Mouse (Mus musculus) gastrocnemius, adult 8-10 months (tissue): ENCODE measurements around the gene Nrm. TPM values are rescaled to one million over a fixed set of nuclear protein-coding genes. Genes with fewer than 3 reads are reported as not detected.

Source experiments
- DNase-seq, 2 experiments: peaks; one replicate each; pipeline ENCODE4 v3.0.0; 2022; ENCODE audit warnings: low spot score in 2 of 2
- total RNA-seq, 4 experiments: library from RNA; stranded (reverse); gene quantifications; 2 replicates each; pipeline ENCODE4 v1.2.4; 2022

Gene Nrm
- total RNA-seq: 1 to 10 TPM in 2 of 4 experiments, under 1 TPM in 2; 0.52 to 2.6 (median 1.4) TPM

DNA sequence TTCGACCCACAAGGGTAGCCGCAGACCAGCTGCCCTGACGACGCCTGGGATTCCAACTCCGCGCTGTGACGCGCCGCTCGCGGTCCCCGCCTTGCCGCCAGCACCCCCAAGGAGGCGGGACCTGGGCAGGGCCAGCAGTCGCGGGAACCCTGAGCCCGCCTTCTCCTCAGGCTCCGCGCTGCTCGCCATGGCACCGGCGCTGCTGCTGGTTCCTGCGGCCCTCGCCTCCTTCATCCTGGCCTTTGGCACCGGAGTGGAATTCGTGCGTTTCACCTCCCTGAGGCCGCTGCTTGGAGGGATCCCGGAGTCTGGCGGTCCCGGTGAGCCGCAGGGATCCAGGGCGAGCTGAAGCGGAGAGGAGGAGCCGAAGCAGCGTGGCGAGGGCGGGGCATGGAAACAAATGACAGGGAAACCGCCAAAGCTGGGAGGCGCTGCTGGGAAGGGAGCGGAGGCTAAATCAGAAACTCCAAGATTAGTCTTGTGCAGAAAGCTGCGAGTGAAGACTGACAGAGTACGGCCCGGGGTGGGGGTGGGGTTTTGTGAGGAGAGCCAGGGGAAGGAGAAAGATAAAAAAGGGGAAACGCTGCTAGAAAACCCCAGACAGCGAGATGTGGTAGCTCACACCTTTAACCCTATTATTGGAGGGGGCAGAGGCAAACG lies at the start of gene Nrm:
Gene Nrm, plus strand, starts transcription at position 121 of the 660 bp plus-strand sequence.
- peak; percentile 78 to 83 for DNase-seq

DNA sequence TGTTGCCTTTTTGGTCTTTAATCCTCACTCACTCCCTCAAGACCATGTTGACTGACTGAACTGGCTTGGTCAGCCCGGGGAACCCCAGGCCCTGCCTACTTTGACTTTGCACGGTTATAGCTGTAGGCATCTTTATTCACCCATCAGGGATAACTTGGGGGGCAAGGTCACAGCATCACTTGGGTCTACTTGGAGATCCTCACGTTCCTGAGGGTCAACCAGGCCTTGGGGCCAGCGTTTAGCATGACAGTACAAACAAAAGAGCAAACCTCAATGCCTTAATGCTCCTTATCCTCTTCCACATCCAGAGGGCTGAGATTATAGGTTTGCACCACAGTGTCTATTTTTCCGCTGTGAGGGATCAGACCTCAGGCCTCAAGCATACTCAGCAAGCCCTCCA lies 48.8 kb upstream of the Nrm start:
- no peak for DNase-seq

DNA sequence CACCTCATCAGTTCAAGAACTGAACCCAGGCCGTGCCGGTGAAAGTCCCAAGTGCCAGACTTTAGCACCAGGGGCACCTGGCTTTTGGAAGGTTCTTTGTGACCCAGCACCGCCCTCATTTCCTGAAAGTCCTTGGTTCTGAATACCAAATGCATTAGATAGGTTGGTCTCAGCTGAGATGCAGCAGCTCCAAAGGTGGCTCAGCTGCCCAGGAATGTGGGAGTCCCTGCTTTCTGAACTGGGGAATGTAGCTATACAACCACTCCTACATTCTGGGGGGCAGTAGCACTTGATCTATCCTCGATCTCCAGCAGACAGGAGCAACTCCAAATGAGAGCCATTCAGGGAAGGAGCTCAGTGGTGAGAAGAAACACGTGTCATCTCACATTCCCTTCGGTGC lies 48.4 kb upstream of the Nrm start:
- DNase-seq: no peak

DNA sequence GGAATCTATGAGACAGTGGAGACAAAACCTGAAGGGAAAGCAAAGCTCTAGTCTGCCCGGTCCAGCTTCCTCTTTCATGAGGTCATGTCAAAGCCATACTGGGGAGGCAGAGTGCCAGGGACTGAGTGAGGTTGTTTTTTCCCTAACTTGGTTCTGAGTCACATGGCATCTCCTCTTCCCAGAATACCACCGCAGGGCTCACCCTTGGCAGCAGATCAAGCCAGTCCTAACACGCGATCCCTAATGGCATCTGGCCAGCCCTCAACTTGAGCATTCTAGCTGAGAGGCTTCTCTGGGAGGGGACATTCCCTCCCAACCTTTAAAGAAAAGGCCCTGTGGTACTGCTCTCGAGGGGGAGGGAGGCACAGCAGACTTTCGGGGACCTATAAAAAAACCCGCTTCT lies 47.9 kb upstream of the Nrm start:
- peak; percentile 96 for DNase-seq

DNA sequence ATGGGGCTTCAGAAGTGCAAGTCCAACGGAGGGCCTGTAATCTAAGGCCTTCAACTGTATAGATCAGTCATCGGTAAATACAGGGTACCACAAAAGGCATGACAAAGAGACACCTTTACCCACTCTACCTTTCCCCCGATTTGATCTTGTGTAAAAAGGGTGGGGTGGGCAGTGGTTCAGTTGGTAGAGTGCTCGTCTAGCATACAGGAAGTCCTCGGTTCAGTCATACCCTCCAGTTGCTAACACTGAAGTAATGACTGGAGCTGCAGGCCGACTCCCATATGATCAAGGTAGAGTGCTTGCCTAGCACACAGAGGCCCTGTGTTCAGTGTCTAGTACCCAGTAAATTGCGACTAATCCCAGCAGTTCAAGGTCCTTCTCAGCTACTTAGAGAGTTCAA lies 47.5 kb upstream of the Nrm start:
- DNase-seq: no peak

DNA sequence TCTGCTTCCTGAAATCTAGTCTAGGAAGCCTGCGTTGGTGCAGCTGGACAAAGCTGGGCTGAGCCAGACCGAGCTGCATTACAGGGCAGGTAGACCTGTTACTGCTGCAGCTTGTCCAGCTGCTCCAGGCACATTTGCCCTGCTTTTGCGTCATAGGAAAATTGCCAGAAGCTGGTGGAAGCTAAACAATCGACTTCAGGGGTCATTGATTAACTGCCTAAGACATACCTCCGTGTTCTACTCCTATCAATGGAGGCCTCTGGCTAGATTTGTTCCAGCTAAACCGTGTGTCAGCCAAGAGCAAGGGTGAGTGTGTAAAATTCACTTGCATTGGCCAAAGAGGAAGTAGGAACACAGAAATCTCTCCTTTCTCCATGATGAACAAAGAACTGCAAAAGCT lies 46.4 kb upstream of the Nrm start:
- DNase-seq: no peak

DNA sequence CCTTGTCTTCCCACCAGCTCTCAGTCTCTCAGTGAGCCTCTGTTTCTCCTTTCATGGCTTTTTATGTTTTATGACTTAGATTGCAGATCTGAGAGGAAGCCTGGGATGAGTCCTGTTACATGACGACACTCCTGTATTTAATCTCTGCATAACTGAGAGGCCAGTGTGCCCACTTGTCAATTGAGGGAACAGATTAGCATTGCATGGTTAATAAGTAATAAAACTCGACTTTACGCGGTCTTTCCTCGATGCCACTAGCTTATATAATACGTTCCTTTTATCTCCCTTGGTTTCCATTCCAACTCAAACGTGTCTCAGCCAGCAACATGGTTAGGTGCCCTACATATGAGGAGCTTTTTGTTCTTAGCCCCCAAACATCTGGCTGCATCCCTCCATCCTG lies 45.3 kb upstream of the Nrm start:
- DNase-seq: no peak

DNA sequence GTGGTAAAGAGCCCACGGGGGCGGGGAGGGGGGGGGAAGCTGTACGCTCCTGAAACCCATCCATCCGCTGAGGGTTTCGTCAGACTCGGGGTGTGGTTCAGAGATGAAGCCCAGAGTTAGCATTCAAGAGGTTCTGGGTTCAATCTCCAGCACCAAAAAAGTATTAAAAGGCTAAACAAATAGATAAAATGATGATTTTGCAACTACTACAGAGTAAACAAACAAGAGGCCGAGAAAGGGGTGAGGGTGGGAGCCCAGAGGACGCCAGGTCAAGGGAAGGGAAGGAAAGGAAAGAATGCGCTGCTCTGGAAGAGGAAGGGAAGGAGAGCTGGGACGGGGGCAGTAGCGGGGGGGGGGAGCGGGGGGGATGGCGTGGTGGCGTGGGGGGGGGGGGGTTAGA lies 44.4 kb upstream of the Nrm start:
- no peak for DNase-seq

DNA sequence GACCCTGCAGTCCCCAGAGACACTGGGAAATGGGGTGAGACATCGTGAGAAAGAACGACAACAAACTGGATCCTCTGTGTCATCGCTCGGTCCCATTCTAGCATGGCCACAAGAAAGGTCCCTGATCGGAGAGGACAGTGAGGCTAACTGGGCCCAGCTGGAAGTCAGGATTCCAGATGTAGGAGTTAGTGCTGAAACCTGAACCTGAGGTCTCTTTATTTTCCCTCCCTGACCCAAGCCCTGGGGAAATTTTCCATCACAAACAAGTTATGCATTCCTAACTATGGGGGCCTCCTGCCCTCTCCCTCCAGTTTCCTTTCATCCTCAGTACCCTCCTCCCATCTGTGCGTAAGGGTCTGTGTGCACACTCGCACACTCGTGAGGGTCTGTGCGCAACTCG lies 43.9 kb upstream of the Nrm start:
- no peak for DNase-seq

DNA sequence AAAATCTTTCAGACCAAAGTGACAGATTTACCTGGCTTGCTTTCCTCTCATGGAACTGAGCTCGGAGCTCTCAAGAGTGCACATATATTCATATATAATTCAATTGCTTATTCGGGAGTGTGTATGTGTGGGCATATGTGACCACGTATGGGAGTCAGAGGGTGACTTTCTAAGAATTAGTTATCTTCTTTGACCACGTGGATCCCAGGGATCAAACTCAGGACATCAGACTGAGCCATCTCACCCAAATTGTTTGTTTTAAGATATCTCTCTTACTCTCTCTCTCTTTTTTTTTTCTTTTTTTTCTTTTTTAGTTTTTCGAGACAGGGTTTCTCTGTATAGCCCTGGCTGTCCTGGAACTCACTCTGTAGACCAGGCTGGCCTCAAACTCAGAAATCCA lies 41.0 kb upstream of the Nrm start:
- no peak for DNase-seq

DNA sequence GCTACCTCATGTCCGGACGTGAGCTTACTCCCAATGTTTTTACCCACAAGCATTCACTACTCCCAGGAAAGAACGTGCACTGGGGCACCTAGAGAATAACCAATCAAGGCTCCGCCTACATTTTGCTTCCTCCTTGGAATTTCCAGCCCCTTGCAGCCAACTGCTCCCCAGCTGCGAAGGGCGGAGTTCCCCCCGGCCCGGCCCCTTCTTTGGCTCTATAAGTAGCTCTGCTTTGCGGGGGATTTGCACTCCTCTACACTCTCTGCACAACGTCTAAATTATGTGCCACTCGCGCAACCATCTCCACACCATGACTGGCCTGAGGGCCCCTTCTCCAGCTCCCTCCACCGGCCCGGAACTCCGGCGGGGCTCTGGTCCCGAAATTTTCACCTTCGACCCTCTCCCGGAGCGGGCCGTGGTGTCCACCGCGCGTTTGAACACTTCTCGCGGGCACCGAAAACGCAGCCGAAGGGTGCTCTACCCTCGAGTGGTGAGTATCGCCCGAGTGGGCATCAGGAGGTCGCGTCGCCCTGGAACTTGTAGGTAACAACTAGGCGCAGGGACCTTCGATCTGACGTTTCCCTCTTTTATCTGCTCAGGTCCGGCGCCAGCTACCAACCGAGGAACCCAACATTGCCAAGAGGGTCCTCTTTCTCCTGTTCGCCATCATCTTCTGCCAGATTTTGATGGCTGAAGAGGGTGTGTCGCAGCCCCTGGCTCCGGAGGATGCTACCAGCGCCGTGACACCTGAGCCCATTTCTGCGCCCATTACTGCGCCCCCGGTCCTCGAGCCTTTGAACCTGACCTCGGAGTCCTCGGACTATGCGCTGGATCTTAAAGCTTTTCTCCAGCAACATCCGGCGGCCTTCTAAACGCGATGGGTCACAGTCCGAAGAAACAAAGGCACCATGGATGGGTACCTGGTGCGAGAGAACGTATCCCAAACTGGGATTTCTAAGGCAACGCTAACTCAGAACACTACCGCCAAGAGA lies 39.4 kb upstream of the Nrm start, which contains the start of gene Ier3:
Gene Ier3, plus strand, starts transcription at position 246 of the 992 bp plus-strand sequence.
- peak; percentile 82 for DNase-seq

DNA sequence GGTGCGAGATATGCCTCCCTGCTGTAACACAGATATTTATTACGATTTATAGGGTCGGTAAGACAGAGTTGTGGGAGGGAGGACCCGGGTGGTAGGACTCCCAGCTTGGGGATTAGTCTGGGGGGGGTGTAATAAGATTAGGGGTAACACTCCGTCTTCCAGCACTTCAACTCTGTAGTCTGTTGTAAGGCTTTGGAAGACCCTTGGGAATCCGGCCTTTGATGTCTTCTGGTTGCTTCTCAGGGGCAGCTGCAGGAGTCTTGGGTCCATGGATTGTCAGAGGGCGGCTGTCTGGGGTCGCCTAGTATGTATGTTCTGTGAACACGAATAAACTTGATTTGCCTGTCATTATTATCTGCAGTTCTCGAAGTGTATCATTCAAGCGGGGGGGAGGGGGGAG lies 38.6 kb upstream of the Nrm start:
- no peak for DNase-seq

DNA sequence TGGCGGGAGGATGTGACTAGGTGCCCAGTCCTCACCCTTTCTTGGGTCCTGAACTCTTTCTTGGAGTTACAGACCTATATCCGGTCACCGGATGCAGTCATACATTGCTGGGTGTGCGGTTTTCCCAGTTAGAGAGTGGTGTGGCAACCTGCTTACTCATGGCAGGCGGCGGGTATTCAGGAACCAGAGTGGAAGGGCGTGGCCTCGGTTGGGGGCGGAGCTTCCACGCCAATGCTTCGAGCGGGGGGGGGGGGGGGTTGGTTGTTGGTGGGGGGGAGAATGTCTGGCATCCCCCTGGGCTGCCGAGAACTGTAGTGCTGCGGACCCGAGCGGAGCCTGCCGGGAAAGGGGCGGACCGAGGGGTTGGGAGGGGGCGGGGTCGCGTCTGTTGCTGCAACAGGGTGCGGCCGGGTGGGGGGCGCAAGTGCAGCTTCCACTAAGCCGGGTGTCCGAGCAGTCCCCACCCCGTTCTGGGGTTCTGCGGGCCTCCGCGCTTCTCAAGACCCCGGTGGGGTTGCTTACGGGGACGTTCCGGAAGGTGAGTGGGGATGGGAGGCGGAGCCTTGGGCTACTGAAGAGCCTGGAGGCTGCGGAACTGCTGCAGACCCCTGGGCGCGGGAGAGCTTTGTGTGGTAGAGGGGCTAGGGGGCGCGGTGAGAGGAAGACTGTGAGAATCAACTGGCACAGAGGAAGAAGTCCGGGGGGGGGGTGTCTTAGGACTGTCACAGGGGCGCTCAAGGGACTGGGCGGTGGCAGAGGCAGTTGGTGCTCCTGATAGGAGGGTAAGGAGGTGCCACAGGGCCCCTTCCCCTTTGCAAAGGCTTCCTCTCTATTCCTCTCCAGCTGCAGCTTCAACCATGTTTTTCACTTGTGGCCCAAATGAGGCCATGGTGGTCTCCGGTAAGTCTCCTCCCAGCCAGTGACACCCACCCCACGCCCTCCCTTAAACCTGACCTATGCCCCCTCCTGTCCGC lies 37.9 kb upstream of the Nrm start, which contains the start of gene Flot1:
Gene Flot1, plus strand, starts transcription at position 267 of the 974 bp plus-strand sequence.
- peak; percentile 81 to 88 for DNase-seq

DNA sequence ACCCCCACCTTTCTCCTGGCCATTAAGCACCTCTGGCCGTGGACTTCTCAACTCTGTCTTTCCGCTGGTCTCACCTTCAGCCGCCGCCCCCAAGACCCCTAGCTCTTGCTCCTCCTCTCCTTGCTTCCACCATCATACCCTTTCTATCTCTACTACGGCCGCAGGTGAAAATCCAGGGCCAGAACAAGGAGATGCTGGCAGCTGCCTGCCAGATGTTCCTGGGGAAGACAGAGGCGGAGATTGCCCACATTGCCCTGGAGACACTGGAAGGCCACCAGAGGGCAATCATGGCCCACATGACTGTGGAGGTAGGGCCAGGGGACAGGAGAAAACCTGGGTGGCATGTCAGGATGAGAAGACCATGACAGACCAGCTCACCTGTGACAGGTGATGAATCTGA lies 36.7 kb upstream of the Nrm start:
- DNase-seq: no peak

DNA sequence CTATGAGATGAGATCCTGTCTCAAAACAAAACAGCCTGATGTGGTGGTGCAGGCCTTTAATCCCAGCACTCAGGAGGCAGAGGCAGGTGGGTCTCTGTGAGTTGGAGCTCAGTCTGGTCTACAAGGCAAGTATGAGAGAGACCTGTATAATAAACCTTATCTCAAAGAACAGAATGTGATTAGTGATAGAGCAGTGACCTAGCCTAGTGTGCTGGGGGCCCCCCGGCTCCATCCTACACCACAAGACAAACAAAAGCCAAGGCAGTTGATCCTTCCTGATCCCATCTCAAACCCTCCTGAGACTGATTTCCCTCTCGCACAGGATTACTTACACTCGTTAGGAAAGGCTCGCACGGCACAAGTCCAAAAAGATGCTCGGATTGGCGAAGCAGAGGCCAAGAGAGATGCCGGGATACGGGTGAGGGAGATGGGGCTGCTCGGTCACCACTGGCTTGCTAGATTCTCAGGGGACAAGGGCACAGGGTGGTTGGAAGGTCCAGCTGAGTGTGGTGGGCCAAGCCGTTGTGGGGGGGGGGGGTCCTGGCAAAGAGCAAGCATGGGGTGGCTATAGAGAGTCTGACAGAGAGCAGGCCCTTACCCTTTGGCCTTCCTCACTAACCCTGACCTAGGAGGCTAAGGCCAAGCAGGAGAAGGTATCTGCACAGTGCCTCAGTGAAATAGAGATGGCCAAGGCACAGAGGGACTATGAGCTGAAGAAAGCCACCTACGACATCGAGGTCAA lies 35.8 kb upstream of the Nrm start:
- no peak for DNase-seq

DNA sequence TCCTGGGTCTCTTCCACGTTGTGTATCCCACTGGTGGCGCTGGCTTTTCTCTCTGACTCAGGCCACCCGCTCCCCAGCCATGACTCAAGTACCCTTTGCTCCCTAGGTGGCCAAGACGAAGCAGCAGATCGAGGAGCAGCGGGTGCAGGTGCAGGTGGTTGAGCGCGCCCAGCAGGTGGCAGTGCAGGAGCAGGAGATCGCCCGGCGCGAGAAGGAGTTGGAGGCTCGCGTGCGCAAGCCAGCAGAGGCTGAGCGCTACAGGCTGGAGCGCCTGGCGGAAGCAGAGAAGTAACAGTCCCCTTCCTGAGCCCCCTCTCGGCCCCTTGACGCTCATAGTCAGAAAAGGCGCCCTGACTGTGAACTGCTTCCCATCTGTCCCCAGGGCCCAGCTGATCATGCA lies 31.4 kb upstream of the Nrm start:
- DNase-seq: peak in 1 of 2 experiments; percentile 68

DNA sequence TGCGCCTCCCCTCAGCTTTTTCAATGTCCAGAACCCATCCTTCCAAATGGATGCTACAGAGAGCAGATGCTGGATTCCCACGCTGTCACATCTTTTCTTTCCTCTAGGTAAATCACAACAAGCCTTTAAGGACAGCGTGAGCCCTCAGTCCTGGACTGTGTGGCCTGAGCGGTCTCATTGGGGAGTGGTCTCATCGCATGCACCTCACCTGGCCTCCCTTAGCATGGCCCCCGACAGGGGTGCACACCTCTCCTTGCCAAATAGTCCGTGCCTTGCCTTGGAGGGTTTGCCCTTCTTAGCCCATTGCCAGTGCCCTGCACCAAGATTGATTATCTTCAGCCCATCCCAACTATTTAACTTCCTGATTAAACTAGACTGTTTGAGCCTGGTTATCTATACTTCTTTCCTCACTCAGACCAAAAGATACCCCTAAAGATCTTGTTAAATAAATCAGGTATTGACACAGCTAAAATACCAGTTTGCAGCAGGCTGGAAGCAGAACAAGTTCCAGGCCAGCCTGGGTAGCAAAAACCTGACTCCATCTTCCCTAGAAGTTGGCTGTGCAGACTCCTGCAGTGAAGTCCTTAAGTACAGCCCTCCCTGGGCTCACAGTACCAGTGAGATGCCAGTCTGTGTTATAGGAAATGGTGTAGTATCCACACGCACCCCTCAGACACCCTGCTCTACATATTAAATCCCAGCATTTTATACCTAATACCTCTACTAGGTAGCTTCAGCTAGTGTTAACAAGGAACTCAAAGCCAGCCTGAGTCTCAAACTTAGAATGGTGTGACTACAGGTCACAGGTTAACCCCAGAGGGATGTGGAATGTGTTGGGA lies 28.5 kb upstream of the Nrm start:
- no peak for DNase-seq

DNA sequence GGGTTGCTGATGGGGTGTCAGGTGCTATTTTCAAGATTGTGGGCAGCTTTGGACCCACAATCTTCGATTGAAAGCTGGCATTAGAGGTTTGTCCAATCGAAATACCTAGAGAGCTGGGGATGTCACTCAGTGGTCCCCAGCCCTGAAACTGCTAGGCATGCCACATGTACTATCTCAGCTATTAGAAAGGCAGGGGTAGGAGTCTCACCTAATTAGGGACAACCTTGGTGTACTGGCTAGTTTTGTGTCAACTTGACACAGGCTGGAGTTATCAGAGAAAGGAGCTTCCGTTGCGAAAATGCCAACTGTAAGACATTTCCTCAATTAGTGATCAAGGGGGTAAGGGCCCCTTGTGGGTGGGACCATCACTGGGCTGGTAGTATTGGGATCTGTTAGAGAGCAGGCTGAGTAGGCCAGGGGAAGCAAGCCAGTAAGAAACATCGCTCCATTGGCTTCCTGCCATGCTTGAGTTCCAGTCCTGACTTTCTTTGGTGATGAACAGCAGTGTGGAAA lies 27.8 kb upstream of the Nrm start:
- no peak for DNase-seq

DNA sequence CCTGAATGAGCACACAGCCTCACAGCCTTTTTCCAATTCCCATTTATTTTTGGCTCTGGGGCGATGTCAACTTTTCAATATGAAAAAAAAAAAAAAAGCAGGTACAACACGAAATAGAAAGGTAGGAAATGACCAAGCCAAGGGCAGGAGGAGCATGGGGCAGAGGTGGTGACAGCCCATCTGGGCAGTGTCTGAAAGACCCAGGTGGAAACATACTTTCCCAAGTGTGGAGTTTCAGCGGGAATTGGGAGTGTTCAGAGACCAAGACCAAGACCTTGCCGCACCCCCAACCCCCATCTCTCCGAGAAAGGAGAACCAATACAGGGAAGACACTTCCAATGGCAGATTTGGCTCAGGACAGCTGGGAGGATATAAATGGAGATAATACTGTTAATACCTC lies 27.2 kb upstream of the Nrm start:
- DNase-seq: no peak
